Mouse (Mus musculus) kidney, adult 2 months (tissue): ENCODE data around the gene Dlgap1.

Experiments
- CTCF ChIP-seq: fragments of 200-500 bp; conservative IDR thresholded peaks from 2 replicates; pipeline ENCODE4 v1.5.1; 2011; ENCODE audit warnings: low read depth, mild to moderate bottlenecking, control low read depth, low read length, moderate library complexity, mixed read lengths; ENCODE audit not compliant: insufficient read depth, insufficient read length
- POLR2A ChIP-seq: fragments of 200-500 bp; IDR thresholded peaks from one replicate; pipeline ENCODE4 v1.6.1; 2011; ENCODE audit warnings: low read depth, low read length, control low read depth

DNA sequence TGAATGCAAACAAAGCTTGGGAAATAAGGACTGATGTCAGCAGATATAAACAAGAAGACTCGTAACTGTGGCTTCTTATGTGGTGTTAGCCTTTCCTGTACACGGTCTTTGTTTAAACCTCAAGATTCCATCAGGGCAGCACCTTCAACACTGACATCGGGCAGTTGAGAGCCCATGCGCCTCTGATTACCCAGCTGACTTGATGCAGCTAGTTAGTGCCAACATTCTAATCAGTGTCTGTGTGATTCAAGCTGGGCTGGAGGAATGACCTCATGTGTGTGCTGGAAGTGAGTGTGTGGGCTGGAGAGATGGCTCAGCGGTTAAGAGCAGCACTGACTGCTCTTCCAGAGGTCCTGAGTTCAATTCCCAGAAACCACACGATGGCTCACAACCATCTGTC lies 770.5 kb downstream of the Dlgap1 start:
- TF ChIP-seq POLR2A (no peak), CTCF (no peak)
